9 mouse cellular contexts compared by ENCODE assay signal in genomic region chr17:7939640-7940039, GRCm38 (mm10). TPM values are rescaled to one million over a fixed set of nuclear protein-coding genes. Genes with fewer than 3 reads are reported as not detected.
DNase-seq lines count a peak whose midpoint lies in the region; ATAC-seq and TF ChIP-seq lines count a peak whose summit lies in the region.
"Had no signal": no experiment of that assay in that cellular context is flagged by ENCODE, and none has a peak within 500 bp of the region (broad histone marks: within the 10 kb centered on the region; RNA-seq: fewer than 3 reads in every experiment).

No protein-coding gene starts in this region.

- TF ChIP-seq EP300 in ES-Bruce4 (IDR thresholded peaks at IDR 0.05; ENCODE audit: insufficient read depth, low read depth, low read length) = no peak

- H3K4me1 ChIP-seq in ES-Bruce4 (ENCODE audit: control insufficient read depth, insufficient read depth, low read length) = no peaks in the 10 kb centered on the region

- H3K9ac ChIP-seq in ES-Bruce4 (ENCODE audit: low read depth, poor library complexity, severe bottlenecking) = no peak overlapping the region
- H3K9ac ChIP-seq: liver, embryonic 13.5 days had no signal

- TF ChIP-seq POLR2A in ES-Bruce4 (IDR thresholded peaks at IDR 0.05; ENCODE audit: insufficient read depth, low read length) = no peak

- no peaks in the 10 kb centered on the region for H3K27me3 ChIP-seq in ES-Bruce4 (ENCODE audit: control insufficient read depth, insufficient read depth, low read length, poor library complexity, severe bottlenecking)
- H3K27me3 ChIP-seq: liver, embryonic 13.5 days had no signal

- ATAC-seq in monocyte, adult 5-6 weeks (replicated peaks; ENCODE audit: insufficient number of reproducible peaks, low FRiP score, low TSS enrichment, poor library complexity, severe bottlenecking) = peak; percentile 77
- ATAC-seq in erythroblast, adult 5-6 weeks (replicated peaks; ENCODE audit: low FRiP score, poor library complexity, severe bottlenecking) = no peak

- intact Hi-C loops in heart, postnatal 14 days (cut with DNase I) = loop anchor here (2.0 kb wide), 1 partner anchor 71 kb away; no protein-coding TSS in a partner anchor

- H3K27ac ChIP-seq in layer of hippocampus, adult 2 months = no peak overlapping the region
- H3K27ac ChIP-seq in ES-Bruce4 (ENCODE audit: insufficient read depth, low read length) = no peak overlapping the region
- H3K27ac ChIP-seq: liver, embryonic 13.5 days had no signal

- H3K36me3 ChIP-seq in ES-Bruce4 (ENCODE audit: control insufficient read depth, insufficient read depth, low read length, poor library complexity, severe bottlenecking) = no peaks in the 10 kb centered on the region
- H3K36me3 ChIP-seq: liver, embryonic 13.5 days had no signal

- peak; percentile 34 to 37 for DNase-seq in layer of hippocampus, adult 2 months (ENCODE audit: low spot score in 2 of 2)
- DNase-seq in layer of hippocampus, postnatal 10 days (ENCODE audit: low spot score in 2 of 2) = no peak
- DNase-seq in adrenal gland, postnatal 10 days = peak; percentile 52
- DNase-seq in heart, postnatal 14 days = peak; percentile 29 to 30
- no peak for DNase-seq in cerebellum, adult 9-10 months
- DNase-seq: liver, embryonic 13.5 days had no signal

- no peaks in the 10 kb centered on the region for H3K9me3 ChIP-seq in ES-Bruce4 (replicated peaks; ENCODE audit: control insufficient read depth, insufficient read depth, low read length, poor library complexity, severe bottlenecking)
- H3K9me3 ChIP-seq: liver, embryonic 13.5 days had no signal

- no peak overlapping the region for H3K4me3 ChIP-seq in layer of hippocampus, adult 2 months
- no peak overlapping the region for H3K4me3 ChIP-seq in ES-Bruce4 (ENCODE audit: low read depth, low read length)
- H3K4me3 ChIP-seq: liver, embryonic 13.5 days had no signal

- peak; percentile 78 for TF ChIP-seq CTCF in layer of hippocampus, adult 2 months (conservative IDR thresholded peaks at IDR 0.05)
- peak; percentile 18 for TF ChIP-seq CTCF in ES-Bruce4 (IDR thresholded peaks at IDR 0.05; ENCODE audit: low read depth, low read length)

RNA-seq across cellular contexts. Expression of gene Rsph3a, which starts 5.8 kb away (rescaled TPM):
- total RNA-seq in layer of hippocampus, adult 2 months (2021) = 10 to 100 TPM; 40.9 to 41.6 TPM
- 10 to 100 TPM; 33.2 to 35.0 TPM for total RNA-seq in layer of hippocampus, postnatal 10 days (2021)
- polyA plus RNA-seq in ES-Bruce4 (2011; ENCODE audit: insufficient read depth, insufficient read length, low read depth, missing spikeins) = 3.9 and 23.3 TPM in 2 replicates
- 10 to 100 TPM; 43.0 to 43.9 TPM for total RNA-seq in adrenal gland, postnatal 10 days (2021)
- 10 to 100 TPM; 36.1 to 38.6 TPM for total RNA-seq in heart, postnatal 14 days (2021)
- 28.3 to 41.8 TPM (median 34.7 TPM) in 3 replicates for total RNA-seq in monocyte, adult 5-6 weeks (2017)
- 12.5 and 19.4 TPM in 2 replicates for total RNA-seq in erythroblast, adult 5-6 weeks (2015; ENCODE audit: low replicate concordance)
- 7.8 and 8.0 TPM in 2 replicates for total RNA-seq in erythroblast, adult 5-6 weeks (2017; ENCODE audit: low replicate concordance)

RNA-seq across cellular contexts. Expression of gene Tagap, which starts 13.8 kb away (rescaled TPM):
- total RNA-seq in layer of hippocampus, adult 2 months (2021) = 1 to 10 TPM; 4.8 to 5.0 TPM
- 1 to 10 TPM; 4.8 to 5.4 TPM for total RNA-seq in layer of hippocampus, postnatal 10 days (2021)
- polyA plus RNA-seq in ES-Bruce4 (2011; ENCODE audit: insufficient read depth, insufficient read length, low read depth, missing spikeins) = not detected in 2 replicates
- total RNA-seq in adrenal gland, postnatal 10 days (2021) = 1 to 10 TPM; 4.5 to 4.6 TPM
- 1 to 10 TPM; 2.4 to 3.1 TPM for total RNA-seq in heart, postnatal 14 days (2021)
- total RNA-seq in monocyte, adult 5-6 weeks (2017) = 63.5 to 77.7 TPM (median 74.3 TPM) in 3 replicates
- 6.5 and 11.9 TPM in 2 replicates for total RNA-seq in erythroblast, adult 5-6 weeks (2015; ENCODE audit: low replicate concordance)
- total RNA-seq in erythroblast, adult 5-6 weeks (2017; ENCODE audit: low replicate concordance) = 5.2 and 6.1 TPM in 2 replicates

Comparison
In these comparisons a context has a peak if more than half of its experiments do, and no peak if none do; other contexts are left out.
1. DNase-seq: peak in layer of hippocampus, adult 2 months (2 of 2), adrenal gland, postnatal 10 days (single experiment) and heart, postnatal 14 days (2 of 2); none in layer of hippocampus, postnatal 10 days (0 of 2) and cerebellum, adult 9-10 months (single experiment).